Mouse (Mus musculus) ovary, postnatal 10 days (tissue): ENCODE measurements around the gene Zbtb16.

Experiments used
- DNase-seq: peaks from one replicate; pipeline ENCODE4 v3.0.0; 2022; ENCODE audit warnings: low spot score

The Zbtb16 gene

DNA sequence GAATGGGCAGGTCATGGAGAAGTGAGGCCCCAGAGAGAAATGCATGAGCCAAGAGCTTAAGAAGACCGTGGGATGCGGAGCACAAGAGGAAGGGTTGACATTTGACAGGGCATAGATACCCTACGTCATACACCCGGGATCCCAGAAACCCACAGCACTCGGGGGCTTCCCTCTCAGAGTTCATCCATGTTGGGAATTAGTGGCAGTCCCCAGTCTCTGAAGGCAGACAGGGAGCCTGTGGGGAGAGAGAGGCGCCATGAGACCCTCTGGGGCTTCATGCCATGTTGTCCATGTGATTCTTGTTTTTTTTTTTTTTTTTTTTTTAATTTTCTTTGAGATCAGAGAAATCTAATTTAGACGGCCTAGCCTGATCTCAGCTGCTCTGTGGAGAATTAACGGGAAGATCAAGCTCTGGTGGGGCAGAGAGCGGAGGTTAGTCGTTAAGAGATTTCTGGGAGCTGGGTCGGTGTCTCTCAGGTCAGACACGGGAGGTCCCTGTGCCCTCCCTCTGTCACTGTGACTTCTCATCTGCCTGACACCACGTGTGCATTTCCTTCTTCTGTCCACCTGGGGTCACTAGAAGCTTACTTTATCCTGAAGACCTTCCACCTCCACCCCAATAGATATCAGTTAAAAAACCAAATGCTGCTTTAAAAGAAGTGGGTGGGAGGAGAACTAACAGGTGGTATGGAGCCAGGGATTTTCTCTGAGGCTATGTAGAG, 190.9 kb downstream of the Zbtb16 start:
- no peak for DNase-seq

DNA sequence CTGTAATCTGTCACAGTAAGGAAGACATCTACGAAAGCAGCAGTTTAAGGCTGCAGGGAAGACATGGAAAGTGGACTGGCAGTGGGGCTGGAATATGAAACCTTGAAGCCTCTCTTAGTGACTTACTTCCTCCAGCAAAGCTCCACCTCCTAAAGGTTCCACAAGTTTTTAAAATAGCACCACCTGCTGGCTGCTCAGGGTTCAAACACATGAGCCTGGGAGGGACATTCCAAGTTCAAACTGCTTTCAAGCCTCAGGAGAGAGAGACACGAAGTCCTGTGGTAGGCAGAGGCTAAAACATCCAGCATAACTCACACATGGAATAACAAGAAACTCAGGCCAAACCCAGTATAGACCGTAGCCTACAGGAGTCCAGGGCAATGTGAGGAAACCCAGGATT, 191.6 kb downstream of the Zbtb16 start:
- DNase-seq = no peak

DNA sequence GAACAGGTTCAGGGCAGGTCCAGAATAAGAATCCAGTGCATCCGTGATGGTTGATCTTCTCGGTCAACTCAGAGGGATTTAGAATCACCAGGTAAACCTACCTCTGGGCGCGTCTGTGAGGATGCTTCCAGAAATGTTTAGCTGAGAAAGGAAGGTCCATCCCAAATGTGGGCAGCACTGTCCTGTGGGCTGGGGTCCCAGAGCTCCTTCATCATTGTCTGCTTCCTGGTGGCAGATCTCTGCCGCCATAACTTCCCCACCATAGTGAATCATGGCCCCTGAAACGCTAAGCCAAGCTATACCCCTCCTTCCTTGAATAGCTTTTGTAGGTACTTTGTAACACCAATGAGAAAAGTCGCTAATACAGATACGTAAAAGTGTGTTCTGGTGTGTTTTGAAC, 194.4 kb downstream of the Zbtb16 start:
- DNase-seq = no peak

DNA sequence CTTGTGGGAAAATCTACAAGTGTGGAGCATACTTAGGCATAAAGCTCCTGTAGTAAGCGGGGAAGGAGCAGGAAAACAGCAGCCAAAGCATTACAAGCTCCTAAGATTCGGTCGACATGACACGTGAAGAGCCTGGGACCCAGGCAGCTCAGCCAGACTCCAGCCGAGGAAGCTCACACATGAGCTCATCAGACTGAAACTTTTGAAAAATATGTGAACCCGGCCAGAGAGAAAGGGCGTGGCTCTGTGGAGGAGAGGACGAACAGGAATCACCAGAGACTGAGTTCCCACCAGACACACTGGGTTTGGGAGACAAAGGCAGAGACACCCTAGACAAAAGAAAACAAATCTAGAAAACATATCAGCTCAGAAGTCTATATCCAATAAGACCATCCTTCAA, 195.1 kb downstream of the Zbtb16 start:
- DNase-seq = no peak

DNA sequence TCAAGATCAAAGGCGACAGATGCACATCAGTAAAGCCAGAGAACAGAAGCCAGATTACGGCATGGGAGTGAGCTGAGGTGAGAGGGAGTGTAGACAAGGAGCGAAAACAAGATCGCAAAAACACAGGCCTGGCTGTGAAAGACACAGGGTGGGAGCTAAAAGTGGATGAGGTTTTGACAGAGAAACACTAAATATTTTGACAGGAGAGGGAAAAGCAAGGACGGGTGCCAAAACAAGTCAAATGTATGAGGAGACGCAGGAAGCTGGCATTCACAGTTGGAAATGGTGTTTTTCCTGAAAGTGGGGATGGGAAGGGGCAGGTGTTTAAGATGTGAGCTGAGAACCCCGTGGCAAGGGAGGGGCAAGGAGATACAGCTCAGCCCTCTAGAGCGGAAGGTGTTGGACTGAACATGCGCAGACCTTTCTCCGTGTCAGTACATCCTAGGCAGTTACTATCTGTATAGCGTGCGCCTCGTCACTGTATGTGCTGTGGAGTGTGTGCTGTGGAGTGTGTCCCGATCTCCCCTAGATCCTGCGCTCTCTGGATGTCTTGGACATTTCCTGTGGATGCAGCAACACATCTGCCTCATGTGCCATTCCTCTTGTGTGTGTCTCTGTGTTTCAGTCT, 197.7 kb downstream of the Zbtb16 start:
- DNase-seq = no peak

DNA sequence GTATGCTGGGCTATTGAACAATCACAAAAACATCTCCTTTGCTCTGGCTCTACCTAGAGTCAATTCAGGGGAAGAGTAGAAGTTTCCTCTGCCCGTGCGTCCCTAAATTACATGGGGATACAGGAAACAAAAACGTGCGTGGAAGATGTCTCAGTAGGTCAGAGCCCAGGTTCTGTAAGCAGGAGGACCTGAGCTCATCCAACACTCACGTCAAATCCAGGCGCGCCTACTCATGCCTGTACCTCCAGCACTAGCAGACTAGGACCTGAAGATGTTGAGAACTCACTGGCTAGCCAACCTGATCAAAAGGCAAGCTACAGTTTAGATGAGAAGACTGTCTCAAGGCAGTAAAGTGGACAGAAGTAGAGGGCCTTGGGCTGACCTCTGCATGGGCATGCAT, 198.9 kb downstream of the Zbtb16 start:
- no peak for DNase-seq

DNA sequence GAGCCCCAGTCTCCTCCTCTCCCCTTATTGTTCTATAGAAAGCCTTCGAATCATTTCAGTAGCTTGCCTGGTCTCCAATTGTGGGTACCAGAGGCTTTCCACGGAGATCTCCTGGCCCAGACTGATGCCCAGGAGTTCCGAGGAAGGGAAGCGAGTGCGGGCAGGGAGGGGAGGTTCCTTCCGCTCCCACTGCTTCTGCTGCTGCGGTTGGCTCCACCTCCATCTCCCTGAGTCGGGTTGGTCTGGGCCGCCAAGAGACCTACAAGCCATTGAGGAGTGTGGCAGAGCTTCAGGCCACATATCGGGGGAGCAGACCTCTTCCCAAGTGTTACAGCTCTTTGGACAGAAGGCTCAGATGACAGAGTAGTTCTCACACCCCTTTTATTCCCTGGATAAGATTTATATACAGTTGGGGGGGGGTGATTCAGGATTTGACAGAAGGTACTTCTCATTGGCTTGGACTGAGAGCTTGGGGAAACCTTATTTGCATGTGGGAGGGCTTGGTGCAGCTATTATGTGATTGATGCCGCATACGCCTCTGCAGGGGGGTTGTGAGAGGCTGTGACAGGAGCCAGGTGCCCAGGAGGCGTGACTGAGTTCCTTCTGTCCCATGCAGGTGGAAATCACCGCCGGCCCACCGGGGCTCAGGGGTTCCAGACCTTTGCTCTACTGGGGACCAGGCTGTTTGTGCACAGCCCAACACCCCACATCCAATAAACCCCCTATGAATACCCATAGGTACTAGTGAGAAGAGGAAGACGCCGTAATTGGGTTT, 200.3 kb downstream of the Zbtb16 start:
- DNase-seq = no peak

DNA sequence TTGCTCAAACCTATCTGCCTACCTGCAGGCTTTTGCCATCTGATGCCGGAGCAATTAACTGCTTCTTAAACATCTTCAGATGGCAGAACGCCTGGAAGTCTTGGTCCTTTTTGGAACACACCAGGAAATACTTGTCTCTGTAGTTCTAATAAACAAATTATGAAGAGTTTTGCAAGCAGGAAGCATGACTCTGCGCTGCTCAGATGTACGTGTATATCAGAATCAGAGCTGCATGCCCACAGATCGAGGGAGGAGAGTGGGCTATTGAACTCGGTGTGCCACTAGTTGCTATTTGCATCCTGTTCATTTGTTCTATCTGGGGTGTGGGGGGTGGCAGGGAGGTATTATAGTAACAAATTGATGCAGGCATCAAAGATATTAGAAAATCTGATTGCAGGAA, 202.9 kb downstream of the Zbtb16 start:
- no peak for DNase-seq

DNA sequence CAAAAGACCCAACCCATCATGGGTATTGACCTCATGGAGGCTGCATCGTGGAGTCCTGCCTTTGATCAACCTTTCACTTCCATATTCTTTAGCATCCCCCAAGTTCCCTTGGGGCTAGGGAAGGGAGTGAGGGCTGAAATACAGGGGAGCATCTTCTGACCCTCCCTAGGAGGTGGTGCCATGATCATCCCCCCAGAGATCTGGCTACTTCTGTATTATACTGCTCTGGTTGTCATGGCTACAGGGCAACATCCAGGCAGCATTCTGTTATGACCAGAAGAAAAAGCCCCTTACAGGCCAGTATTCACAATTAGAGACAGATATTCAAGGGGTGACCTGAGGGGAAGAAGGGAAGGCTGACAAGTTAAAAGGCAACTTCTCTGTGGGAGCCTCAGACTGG, 216.8 kb downstream of the Zbtb16 start:
- DNase-seq = no peak

DNA sequence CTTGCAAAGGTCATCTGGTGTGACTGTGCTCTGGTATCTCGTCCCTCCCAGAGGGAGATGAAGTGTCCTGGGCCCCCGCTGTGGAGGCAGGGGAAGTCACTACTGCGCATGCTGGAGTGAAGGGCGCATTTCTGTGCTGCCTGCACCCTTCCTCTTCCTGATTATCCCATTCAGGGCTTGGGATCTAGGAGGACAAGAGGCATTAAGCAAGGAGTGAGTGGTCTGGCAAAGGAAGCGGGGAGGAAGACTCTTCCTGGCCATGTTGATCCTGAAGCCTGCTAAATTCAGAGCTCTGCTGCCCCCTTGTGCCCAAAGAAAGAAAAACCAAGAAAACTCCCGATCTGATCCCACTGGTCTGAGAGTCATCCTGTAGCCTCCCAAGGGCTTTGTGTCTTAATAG, 217.4 kb downstream of the Zbtb16 start:
- peak; percentile 21 for DNase-seq

DNA sequence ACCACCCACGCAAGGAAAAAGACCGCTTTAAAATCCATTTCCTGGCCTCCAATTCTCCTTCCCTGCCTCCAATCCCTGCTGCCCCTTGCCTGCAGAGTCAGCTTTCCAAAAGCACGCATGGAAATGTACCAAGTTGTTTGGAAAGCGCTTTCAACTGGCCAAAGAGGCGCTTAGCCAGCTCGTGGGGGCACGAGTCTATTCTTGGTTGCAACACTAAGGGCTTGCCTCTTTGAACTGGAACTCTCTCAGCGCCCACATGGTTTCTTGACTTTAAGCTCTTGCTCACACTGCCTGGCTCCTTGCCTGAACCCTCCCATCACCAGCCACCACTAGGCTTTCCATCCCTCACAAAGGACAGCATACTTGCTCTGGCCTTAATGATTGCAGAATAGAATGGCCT, 217.9 kb downstream of the Zbtb16 start:
- DNase-seq = no peak

DNA sequence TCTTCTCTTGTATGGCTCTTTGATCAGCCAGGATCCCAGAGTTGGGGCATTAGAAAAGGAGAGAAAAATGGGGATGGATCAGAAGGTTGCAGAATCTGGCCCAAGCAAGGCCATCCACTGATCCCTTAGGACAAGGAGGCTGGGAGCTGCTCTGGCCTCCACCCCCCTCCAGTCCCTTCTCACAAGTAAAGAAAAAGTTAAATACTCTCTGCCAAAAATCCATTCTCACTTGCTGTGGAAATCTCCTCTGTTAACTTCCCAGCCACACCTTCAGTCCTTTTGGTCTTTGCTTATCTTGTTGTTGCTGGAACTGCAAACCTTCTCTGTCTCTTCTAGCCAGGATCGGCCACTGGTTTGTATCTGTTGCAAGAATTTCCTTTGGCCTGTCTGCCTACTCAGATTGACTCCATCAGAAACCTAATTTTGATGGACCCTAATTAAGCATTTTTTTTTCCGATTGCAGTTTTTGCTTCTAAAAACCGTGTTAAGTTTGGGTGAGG, 218.5 kb downstream of the Zbtb16 start:
- no peak for DNase-seq

DNA sequence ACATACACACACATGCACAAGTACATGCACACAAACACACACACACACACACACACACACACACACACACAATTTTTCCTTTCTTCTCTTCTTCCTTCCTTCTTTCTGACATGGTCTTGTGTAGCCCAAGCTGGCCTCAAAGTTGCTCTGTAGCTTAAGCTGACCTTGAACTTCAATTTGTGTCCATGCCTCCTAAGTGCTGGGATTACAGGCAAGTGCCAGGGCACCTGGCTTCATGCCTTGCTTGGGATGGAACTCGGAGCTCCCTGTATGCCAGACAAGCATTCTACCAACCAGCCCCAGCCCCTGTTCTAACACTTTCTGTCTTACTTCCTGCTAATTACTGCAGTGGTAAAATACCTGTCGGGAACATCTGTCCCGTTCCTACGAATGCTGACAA, 222.8 kb downstream of the Zbtb16 start:
- no peak for DNase-seq

DNA sequence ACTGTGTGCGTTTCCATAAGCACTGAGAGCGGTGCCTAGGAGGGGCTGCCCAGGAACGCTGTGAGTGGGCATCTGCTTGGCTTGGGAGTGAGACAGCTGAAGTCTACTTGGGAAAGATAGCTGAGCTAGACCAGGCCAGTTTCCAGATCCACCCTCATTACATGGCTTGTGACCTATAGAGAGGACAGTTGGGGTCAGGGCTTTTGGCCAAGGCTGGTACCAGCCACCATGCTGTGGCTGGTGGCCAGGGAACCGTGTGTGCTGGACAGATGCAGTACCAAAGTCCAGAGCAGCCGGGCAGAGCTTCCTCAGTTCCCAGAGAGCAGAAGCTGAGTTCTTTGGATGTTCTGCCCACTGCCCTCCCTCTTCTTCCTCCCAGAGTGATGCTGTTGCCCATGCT, 223.5 kb downstream of the Zbtb16 start:
- no peak for DNase-seq

DNA sequence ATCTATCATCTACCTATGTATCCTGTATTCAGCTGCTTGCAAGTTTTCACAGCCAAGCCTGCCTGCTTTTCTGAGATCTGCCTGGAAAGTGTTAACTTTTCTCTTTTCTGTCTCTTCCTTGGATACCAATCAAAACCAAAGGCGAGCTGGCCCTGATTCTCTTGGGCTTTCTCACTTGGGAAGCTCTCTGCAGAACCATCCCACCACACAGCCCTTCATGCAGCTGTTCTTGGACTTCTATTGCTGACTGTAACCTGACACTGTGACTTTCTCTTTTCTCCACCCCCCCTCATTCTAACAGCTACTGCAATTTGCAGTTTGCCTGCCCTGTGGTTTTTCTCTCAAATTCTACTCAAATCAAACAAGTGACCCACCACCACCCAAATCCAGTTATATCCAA, 225.0 kb downstream of the Zbtb16 start:
- DNase-seq = no peak

DNA sequence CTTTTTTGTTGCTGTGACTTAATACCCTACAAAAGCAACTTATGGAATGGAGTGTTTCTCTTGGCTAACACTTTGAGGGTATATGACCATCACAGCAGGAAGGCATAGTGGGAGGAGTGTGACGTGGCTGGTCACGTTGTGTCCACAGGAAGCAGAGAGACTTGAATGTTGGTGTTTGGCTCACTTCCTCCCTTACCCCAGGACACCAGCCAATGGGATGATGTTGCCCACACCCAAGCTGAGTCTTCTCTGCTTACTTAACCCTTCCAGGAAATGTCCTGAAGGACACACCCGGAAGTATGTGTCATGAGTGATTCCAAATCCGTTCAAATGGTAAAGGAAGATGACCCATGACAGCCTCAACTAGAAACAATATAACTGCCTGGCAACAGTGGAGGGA, 226.3 kb downstream of the Zbtb16 start:
- no peak for DNase-seq

DNA sequence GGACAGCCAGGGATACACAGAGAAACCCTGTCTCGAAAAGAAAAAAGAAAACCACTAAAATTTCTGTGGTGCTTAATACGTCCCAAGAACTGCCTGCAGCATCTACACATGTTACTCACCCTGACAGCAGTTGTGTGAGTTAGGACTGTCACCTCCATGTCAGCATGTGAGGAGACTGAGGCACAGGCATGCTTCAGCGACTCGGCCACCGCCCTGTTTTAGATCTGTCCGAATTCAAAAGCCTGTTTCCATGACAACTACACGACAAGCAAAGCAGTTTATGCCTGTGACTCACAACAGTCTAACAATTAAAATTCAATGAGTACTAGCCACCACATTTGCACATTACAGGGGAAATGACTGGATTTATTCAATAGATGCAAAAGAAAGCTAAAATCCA, 228.6 kb downstream of the Zbtb16 start:
- no peak for DNase-seq

DNA sequence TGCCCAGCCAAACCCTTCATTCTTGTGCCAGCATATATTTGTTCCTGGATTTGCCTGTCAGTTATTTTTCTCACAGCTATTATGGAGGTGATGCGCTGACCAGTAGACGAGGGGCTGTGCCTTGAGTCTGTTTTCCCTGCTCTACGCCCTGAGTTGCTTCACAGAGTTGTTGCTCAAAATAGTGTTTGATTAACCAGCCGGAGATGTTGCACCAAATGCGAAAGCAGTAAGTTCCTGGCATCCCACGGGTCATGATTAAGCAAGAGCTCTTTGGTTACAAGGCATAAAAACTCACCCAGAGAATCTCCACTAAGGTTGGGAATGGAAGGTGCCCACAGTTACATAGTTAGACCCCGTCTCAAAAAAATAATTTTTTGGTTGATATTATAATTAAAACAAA, 229.9 kb downstream of the Zbtb16 start:
- no peak for DNase-seq

DNA sequence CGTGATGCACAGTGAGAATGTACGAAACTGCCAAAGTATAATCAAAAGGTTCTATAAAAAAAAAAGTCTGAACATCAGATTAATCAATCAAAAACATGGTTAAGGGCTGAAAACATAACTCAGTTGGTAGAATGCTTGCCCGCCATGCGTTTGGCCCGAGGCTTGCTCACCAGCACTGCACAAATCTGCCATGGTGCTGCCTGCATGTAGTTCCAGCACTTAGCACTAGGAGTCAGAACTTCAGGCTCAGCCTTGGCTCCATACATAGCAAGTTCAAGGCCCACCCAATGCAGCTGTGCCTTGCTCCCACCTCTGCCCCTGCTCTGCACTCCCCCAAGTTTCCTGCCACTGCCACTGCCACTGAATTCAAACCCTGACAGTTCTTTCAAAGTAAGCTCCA, 230.3 kb downstream of the Zbtb16 start:
- no peak for DNase-seq

DNA sequence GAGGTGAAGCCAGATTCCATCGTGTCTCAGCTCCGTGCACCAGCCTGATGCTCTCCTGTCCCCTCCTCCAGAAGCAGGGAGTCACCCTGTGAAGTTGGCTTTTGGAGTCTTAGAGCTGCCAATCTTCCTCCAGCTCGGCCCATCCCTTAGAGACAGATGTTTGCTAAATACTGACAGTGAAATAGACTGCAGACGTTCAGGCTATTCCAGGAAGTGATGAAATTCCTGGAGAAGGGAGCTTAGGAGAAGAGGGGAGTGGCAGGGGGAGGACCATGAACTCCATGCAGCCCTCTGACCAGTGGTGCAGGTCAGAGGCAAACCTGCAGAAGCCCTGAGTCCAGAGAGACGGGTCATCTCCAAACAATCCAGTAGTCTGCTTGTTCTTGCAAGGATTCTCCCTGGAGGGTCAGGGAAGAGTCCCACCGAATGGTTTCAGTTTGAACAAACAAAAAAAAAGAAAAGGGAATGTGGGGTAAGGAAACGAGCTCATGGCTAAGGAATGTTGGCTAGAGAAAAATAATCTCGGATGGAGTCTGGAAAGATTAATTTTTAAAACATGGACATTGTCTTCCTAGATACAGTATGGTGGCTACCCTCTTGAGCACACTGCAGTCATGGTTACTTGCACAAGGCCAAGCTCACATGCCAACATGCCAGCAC, 231.0 kb downstream of the Zbtb16 start, which contains the start of gene Nnmt:
TSS of gene Nnmt (minus strand) at position 215 of the 660 bp plus-strand sequence.
- no peak for DNase-seq
